Mouse (Mus musculus) kidney, postnatal 25 days (tissue): Measurements from ENCODE around the gene Btnl10.

ENCODE experiments used
- DNase-seq, 2 experiments: peaks; one replicate each; pipeline ENCODE4 v3.0.0; 2021; ENCODE audit warnings: mixed read lengths in 2 of 2

The Btnl10 gene

GRCm38 (mm10) chr11:58917745-58918366, at the start of gene Btnl10:
TSS of gene Btnl10 (plus strand) at chr11:58917908.
- DNase-seq = no peak

DNA sequence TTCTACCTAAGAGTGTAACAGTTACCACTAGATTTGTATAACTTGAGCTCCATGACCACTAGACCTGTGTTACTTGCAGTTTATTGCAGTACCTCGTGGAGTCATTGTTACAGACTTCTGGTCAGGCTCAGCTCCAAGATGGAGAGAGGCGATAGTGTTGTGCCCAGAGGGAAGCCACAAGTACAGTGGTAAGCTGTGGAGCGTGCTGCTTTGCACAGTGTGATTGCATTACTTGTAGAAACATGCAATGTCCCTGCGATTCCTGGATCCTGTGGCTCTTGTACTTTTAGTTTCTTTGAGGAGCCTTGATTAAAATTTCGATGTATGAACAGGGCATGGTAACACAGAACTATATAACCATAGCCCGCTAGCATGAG, 49.8 kb upstream of the Btnl10 start:
- no peak for DNase-seq

- DNase-seq = peak; percentile 11 to 73
These were observed 46.7 kb upstream of the Btnl10 start for GRCm38 (mm10) chr11:58870961-58871360.

DNA sequence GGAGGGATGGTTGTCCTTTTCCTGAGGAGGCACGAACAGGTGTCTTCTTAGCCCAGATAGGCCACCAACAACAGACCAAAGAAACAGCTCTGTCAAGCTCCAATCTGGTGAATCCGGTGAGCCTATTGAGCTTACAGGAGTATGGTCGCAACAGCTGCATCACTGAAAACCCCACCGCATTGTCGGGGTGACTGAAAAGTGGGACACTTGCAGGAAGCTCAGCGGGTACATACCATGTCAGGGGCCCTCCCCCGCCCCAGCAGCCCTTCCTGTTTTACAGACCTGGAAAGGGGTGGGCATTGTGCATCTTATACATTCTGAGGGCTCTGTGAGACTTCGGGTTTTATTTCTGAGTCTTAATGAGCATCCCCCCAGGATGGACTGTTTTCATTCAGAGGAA, 34.0 kb upstream of the Btnl10 start:
- DNase-seq = no peak

DNA sequence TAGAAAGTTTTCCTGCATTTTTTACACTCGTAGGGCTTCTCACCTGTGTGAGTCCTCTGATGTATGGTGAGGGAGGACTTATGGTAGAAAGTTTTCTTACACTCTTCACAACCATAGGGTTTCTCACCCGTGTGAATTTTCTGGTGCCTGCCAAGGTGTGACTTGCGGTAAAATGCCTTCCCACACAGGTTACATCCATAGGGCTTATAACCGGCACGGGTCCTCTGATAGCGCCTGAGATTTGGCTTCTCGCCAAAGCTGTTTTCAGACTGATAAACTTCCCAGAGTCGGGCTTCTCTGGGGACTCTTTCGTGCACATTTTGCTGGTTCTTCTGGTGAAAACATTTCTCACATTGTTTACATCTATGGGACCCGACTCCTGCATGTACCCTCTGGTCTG, 27.2 kb upstream of the Btnl10 start:
- no peak for DNase-seq

- DNase-seq = no peak
These were observed 23.3 kb upstream of the Btnl10 start for GRCm38 (mm10) chr11:58894456-58894855.

DNA sequence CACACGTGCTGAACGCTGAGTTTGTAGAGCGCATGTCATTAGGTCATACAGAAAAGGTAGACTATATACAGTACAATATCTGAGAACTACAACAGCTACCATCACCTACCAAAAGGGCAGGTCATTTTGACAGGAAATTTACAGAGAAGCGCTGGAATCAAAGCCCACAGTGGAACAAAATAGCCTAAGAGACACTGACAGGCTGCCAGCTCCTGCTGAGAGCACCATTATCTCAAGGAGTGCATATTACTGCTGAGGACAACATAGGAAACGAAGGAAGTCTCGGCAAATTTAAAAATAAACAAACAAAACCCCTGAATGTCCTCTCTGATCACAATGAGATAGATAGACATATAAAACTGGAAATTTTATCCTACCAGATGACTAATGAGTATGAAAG, 20.2 kb upstream of the Btnl10 start:
- DNase-seq = no peak

GRCm38 (mm10) chr11:58901080-58901479, 16.6 kb upstream of the Btnl10 start:
- DNase-seq = peak in 1 of 2 experiments; percentile 32

DNA sequence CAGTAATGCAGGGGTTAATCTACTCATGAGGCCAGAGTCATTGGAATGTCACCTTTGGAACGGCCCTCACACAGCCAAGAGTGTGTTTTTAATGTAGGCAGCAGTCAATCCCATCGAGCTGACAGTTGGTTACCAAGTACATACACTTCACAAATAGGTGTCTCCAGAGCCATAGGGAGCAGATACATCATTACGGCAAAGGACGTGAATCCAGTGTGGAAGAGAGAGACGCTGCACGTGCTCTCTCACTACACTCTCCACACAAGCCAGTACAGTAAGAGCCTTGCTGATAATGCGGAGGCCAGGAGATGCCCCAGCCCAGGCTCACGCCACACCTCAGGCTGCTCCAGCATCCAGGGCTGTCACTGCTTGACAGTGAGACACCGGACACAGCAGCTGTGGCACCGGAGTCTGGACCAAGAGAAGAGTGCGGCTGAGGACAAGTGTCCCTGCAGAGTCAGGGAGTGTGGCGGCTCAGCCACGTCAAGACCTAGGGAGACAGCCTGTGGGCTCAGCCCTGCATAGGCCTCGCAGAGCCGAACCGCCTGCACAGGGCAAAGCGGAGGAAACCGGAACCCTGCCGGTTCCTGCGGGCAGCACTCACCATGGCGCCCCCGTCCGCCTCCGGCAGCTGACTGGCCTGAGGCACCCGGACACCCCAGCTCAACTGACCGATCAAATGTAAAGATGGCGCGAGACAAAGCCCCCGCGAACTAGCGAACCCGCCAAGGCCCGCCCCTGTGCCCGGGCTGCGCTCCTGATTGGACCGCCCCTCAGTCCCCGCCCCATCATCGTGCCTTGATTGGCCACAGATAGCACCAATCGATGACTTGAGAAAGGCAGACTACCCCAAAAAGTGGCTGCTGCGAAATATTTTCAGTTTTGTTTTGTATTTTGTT, 13.9 kb upstream of the Btnl10 start, which contains the start of gene Zfp39:
Gene Zfp39 (minus strand): TSS at position 715 of the 899 bp plus-strand sequence.
- peak; percentile 96 to 97 for DNase-seq

DNA sequence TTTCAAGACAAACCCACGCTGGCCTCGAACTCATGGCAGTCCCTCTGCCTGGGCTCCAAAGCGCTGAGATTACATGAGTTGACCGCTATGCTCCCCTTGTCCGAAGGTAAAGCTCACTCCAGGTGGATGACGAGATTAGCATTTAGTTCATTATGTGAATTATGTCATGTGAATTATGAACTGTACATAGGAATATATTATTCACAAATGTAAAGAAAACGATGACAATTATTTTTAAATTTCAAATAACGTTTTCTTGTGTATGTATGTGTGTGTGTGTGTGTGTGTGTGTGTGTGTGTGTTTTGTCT, 13.3 kb upstream of the Btnl10 start:
- DNase-seq = no peak

GRCm38 (mm10) chr11:58904838-58905237, 12.9 kb upstream of the Btnl10 start:
- peak in 1 of 2 experiments; percentile 63 for DNase-seq

DNA sequence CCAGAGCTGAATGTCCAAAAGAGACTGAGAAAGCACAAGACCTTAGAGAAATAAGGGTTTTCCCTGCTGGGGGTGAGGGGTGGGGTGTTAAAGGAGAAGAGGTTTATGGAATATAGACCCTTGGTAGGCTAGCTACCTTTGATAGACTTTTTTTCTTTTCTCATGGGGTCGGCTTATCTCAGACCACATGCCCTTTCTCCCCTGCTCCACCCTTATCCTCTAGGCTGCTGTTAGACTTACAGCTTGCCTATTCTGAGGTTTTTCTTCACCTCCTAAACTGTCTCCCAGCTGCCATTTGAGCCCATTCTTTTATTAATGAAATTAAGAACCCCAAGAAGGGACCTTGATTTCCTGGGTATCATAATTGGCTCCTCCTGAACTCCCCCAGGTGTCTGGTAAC, 3.9 kb upstream of the Btnl10 start:
- no peak for DNase-seq

DNA sequence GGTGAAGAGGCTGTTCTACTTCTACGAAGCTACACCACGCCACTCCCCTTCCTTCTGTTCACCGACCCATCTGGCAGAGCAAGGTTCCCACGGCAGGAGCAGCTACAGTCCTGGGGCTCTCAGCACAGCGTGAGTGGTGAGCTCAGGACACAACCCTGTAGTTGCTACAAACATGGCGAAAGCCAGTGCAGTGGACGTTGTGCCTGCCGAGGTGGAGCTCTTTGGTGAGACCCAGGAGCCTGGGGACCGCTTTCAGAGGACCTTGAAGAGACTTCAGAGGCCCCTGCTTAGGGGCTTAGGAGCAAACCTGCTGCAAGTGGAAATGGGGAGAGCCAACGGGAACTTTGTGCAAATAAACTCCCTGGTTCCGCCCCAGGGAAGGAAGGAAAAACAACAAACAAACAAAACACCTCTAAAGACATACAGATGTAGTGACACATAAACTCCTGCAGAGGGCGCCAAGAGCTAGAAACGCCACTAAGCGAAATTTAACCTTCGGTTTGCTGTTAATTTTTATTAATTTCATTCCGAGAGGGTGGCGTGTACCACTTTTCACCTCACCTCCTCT, 3.2 kb upstream of the Btnl10 start:
- peak; percentile 39 to 43 for DNase-seq

DNA sequence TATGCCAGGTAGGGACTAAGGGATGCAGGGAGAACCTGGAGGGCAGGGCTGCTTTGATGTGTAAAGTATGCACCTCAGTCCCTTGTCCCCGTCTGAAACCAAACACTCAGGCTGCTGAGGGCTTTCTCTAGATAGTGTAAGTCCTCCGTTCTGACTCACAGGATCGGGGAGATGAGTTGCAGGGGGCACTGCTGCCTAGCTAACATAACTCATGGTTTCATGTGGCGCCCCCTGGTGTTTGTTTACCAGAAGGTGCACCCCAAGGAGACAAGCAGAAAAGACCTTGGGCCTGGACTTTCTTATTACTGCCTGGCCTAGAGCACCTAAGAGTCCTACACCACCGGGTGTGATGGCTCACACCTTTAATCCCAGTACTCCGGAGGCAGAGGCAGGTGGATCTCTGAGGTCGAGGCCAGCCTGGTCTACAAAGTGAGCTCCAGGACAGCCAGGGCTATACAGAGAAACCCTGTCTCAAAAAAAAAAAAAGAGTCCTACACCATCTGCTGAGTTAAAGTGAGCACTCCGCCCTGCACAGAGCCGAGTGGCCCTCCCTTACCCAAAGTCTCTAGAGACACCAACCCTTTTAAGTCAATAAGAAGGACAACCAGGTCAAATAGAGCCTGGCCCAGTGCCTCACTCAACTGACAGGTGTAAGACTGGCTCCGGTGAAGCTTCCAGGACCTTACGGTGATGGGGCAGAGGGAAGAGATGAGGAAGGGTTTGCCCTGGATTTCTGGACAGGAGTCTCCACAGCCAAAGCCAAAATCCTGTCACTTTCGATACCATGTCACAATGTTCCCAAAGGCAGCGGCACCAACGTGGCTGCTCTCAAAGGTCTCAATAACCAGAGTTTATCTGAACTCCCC, 596 bp upstream of the Btnl10 start:
- peak in 1 of 2 experiments; percentile 65 for DNase-seq

GRCm38 (mm10) chr11:58918759-58919158, 1.1 kb downstream of the Btnl10 start:
- DNase-seq = no peak

GRCm38 (mm10) chr11:58922420-58922819, 4.7 kb downstream of the Btnl10 start:
- DNase-seq = no peak

DNA sequence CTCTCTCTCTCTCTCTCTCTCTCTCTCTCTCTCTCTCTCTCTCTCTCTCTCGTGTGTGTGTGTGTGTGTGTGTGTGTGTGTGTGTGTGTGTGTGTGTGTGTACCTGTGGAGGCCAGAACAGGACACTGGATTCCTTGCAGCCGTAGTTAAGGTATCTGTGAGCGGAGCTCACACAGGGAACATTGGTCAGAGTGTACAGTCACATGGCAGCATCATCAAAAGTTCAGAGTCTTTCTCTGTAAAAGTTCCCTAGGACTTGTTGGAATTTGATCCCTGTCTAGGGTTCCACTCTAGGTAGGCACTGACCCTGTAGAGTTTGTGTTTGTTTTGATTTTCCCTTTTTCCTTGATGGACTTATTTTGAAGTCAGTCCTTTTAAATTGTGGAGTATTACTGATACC, 8.9 kb downstream of the Btnl10 start:
- peak; percentile 36 to 76 for DNase-seq

DNA sequence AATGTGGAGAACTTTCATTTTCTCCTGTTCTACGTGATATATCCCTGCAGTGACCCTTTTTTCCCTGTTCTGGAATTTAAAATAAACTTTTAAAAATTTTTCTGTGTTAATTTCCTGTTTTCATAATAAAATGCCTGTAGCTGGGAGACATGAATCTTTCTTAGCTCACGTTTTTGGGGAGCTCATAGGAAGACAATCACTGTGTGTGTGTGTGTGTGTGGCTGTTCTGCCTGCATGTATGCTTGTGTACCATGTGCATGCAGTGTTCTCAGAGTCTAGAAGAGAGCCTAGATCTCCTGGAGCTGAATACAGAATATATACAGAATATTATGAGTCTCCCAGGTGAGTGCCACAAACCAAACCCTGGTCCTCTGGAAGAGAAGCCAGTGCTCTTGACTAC, 9.3 kb downstream of the Btnl10 start:
- no peak for DNase-seq

- peak; percentile 65 to 68 for DNase-seq
These were observed 10.3 kb downstream of the Btnl10 start for GRCm38 (mm10) chr11:58927790-58928651.

- no peak for DNase-seq
These were observed 11.3 kb downstream of the Btnl10 start for GRCm38 (mm10) chr11:58929055-58929454.

- DNase-seq = peak; percentile 52 to 74
These were observed 11.9 kb downstream of the Btnl10 start for GRCm38 (mm10) chr11:58929641-58930040.

GRCm38 (mm10) chr11:58930254-58930653, 12.5 kb downstream of the Btnl10 start:
- no peak for DNase-seq
